In genomic region chr10:11449556-11450305, GRCm38 (mm10) we compare ENCODE assay signal across 7 mouse cellular contexts.
DNase-seq lines count a peak whose midpoint lies in the region; ATAC-seq and TF ChIP-seq lines count a peak whose summit lies in the region.

No protein-coding gene starts in this region.

- H3K4me1 ChIP-seq in cortical plate, adult 2 months (ENCODE audit: control insufficient read depth, insufficient read depth, low read length): peaks cover 2% of the 10 kb centered on the region; the same call in 1 of the 2 replicates
- no peaks in the 10 kb centered on the region for H3K4me1 ChIP-seq in intestine, embryonic 16.5 days (ENCODE audit: control insufficient read depth, insufficient read depth, low read length)
- no peaks in the 10 kb centered on the region; the same call in 1 of the 2 replicates for H3K4me1 ChIP-seq in midbrain, embryonic 11.5 days (ENCODE audit: control insufficient read depth, insufficient read depth, low read length)

- H3K9me3 ChIP-seq in intestine, embryonic 16.5 days (ENCODE audit: control insufficient read depth, low read length): no peaks in the 10 kb centered on the region
- no peaks in the 10 kb centered on the region for H3K9me3 ChIP-seq in midbrain, embryonic 11.5 days (ENCODE audit: control insufficient read depth, low read length)

- no peaks in the 10 kb centered on the region for H3K27me3 ChIP-seq in intestine, embryonic 16.5 days (replicated peaks; ENCODE audit: control insufficient read depth, insufficient read depth, low read length)
- H3K27me3 ChIP-seq in midbrain, embryonic 11.5 days (ENCODE audit: control insufficient read depth, insufficient read depth, low read length): no peaks in the 10 kb centered on the region

- no peaks in the 10 kb centered on the region for H3K36me3 ChIP-seq in intestine, embryonic 16.5 days (ENCODE audit: control insufficient read depth, insufficient read depth, low read length)
- no peaks in the 10 kb centered on the region for H3K36me3 ChIP-seq in midbrain, embryonic 11.5 days (ENCODE audit: control insufficient read depth, insufficient read depth, low read length)

- H3K27ac ChIP-seq in cortical plate, adult 2 months (ENCODE audit: insufficient read depth, low read length): 0 out of 2 replicates have a peak overlapping the region, but pooled peaks have one; percentile 2
- H3K27ac ChIP-seq in intestine, embryonic 16.5 days (ENCODE audit: low read length): no peak overlapping the region
- no peak overlapping the region for H3K27ac ChIP-seq in midbrain, embryonic 11.5 days (ENCODE audit: low read depth, low read length)

- H3K9ac ChIP-seq in intestine, embryonic 16.5 days (ENCODE audit: low read depth, low read length): no peak overlapping the region
- H3K9ac ChIP-seq in midbrain, embryonic 11.5 days (ENCODE audit: low read length): peak overlapping the region; percentile 22; the same call in 1 of the 2 replicates

- no peak overlapping the region for H3K4me3 ChIP-seq in cortical plate, adult 2 months (ENCODE audit: insufficient read depth, low read length)
- no peak overlapping the region for H3K4me3 ChIP-seq in intestine, embryonic 16.5 days (ENCODE audit: low read length)
- H3K4me3 ChIP-seq in midbrain, embryonic 11.5 days (ENCODE audit: low read depth, low read length): no peak overlapping the region

- peak overlapping the region; percentile 25; the same call in 1 of the 2 replicates for H3K4me2 ChIP-seq in intestine, embryonic 16.5 days (ENCODE audit: low read depth, low read length)
- peak overlapping the region; percentile 24 for H3K4me2 ChIP-seq in midbrain, embryonic 11.5 days

- ATAC-seq in intestine, embryonic 16.5 days: peak; percentile 72
- ATAC-seq in midbrain, embryonic 11.5 days (ENCODE audit: low FRiP score): peak; percentile 91

- intact Hi-C loops in gastrocnemius, postnatal 14 days (cut with DNase I; ENCODE audit: low total_unique reads): no loop called here
- intact Hi-C loops in left cerebral cortex, postnatal 14 days (cut with DNase I): loop anchor here (2.0 kb wide), 1 partner anchor 1163 kb away; no protein-coding TSS in a partner anchor

- peak; percentile 94 for TF ChIP-seq CTCF in cortical plate, adult 2 months (IDR thresholded peaks at IDR 0.05; ENCODE audit: extremely low read depth, insufficient read depth, low read length)

- TF ChIP-seq POLR2A in cortical plate, adult 2 months (IDR thresholded peaks at IDR 0.05; ENCODE audit: extremely low read depth, insufficient read depth, low read length): no peak

- peak; percentile 52 for DNase-seq in adrenal gland, adult 8-10 months
- peak; percentile 66 for DNase-seq in gastrocnemius, postnatal 14 days
- DNase-seq in left cerebral cortex, postnatal 14 days (ENCODE audit: low spot score in 2 of 2): peak; percentile 88 to 96
- DNase-seq in midbrain, embryonic 11.5 days (ENCODE audit: low spot score, missing footprints): peak; percentile 99
- peak; percentile 17 to 81 for DNase-seq in spleen, postnatal 10 days (ENCODE audit: low spot score in 2 of 2)

- WGBS in intestine, embryonic 16.5 days: 31% methylated on average over 23 of the region's 23 CpGs
- 32% methylated on average over 23 of the region's 23 CpGs for WGBS in midbrain, embryonic 11.5 days

Comparison
In these comparisons a context has a peak if more than half of its experiments do, and no peak if none do; other contexts are left out.
1. DNase-seq: peak in every context shown above with its lines; median percentile 99 in midbrain, embryonic 11.5 days; 92 in left cerebral cortex, postnatal 14 days; 66 in gastrocnemius, postnatal 14 days; 52 in adrenal gland, adult 8-10 months; 49 in spleen, postnatal 10 days.